Mouse (Mus musculus): ENCODE data around the gene Cd68. TPM values are rescaled to one million over a fixed set of nuclear protein-coding genes. Genes with fewer than 3 reads are reported as not detected.
A peak's percentile ranks its signal among the peaks of the same experiment; 100 is the strongest.

Cd68 gene
- polyA plus RNA-seq, 1 experiment from 2014 or later = 10.5 TPM

- Histone ChIP-seq H3K27me3 (ENCODE audit: control insufficient read depth, insufficient read depth, low read length) (no peaks in the 10 kb centered on the region), H3K4me2 (replicated peaks; ENCODE audit: low read depth, low read length) (peak overlapping the region; percentile 72), H3K9me3 (ENCODE audit: control insufficient read depth, low read length) (no peaks in the 10 kb centered on the region), H3K4me3 (ENCODE audit: low read length) (peak overlapping the region; percentile 83; the same call in 1 of the 2 replicates), H3K4me1 (ENCODE audit: control insufficient read depth, insufficient read depth, low read length) (peaks cover 13% of the 10 kb centered on the region; the same call in 1 of the 2 replicates), H3K36me3 (ENCODE audit: control insufficient read depth, insufficient read depth, low read length) (peaks cover 50% of the 10 kb centered on the region), H3K27ac (ENCODE audit: low read depth, low read length) (no peak overlapping the region), H3K9ac (ENCODE audit: low read depth, low read length) (peak overlapping the region; percentile 84)
- no peak for ATAC-seq (ENCODE audit: low FRiP score, low TSS enrichment)
- WGBS = 94% methylated on average over 29 of the region's 30 CpGs
Measured at GRCm38 (mm10) chr11:69680136-69680855, 14.3 kb upstream of the Cd68 start.

- WGBS = 100% methylated on average over 2 of the region's 2 CpGs
- Histone ChIP-seq H3K27me3 (ENCODE audit: control insufficient read depth, insufficient read depth, low read length) (no peaks in the 10 kb centered on the region), H3K27ac (ENCODE audit: low read depth, low read length) (no peak overlapping the region), H3K4me1 (ENCODE audit: control insufficient read depth, insufficient read depth, low read length) (peaks cover 12% of the 10 kb centered on the region; the same call in 1 of the 2 replicates), H3K9ac (ENCODE audit: low read depth, low read length) (no peak overlapping the region), H3K36me3 (ENCODE audit: control insufficient read depth, insufficient read depth, low read length) (peaks cover 62% of the 10 kb centered on the region), H3K9me3 (ENCODE audit: control insufficient read depth, low read length) (no peaks in the 10 kb centered on the region), H3K4me2 (replicated peaks; ENCODE audit: low read depth, low read length) (no peak overlapping the region), H3K4me3 (ENCODE audit: low read length) (no peak overlapping the region)
- no peak for ATAC-seq (ENCODE audit: low FRiP score, low TSS enrichment)
Measured at GRCm38 (mm10) chr11:69679144-69679543, 13.2 kb upstream of the Cd68 start.

DNA sequence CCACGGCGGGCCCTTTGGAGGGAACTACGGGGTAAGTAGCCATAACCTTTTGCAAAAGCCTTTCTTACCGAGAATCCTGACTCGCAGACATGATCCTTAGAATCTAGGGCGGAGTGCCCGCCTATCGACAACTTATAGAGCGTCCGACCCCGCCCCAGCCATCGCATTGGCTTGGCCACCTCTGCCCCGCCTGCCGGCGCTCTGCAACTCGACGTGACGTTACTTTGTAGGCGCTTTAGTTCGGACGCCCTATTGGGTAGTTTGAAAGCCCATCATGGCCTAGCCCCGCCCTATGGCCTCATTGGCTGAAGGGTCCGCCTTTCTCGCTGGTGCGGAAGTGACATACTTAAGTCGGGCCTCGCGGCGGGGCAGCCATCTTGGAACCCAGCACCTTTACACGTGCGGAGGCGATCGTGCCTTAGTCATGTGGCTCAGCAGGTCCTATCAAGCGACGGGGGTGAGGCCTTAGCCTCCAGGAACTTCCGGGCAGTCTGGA lies 6.3 kb upstream of the Cd68 start, which contains the start of gene Eif4a1:
Gene Eif4a1 (minus strand): TSS at position 213 of the 496 bp plus-strand sequence.
- Histone ChIP-seq H3K27ac (ENCODE audit: low read depth, low read length) (peak within 1 kb of the TSS; percentile 97), H3K9ac (ENCODE audit: low read depth, low read length) (peak within 1 kb of the TSS; percentile 100), H3K36me3 (ENCODE audit: control insufficient read depth, insufficient read depth, low read length) (peaks cover 78% of the 10 kb centered on the region), H3K9me3 (ENCODE audit: control insufficient read depth, low read length) (no peaks in the 10 kb centered on the region), H3K4me1 (ENCODE audit: control insufficient read depth, insufficient read depth, low read length) (peaks cover 9% of the 10 kb centered on the region; the same call in 1 of the 2 replicates), H3K4me3 (ENCODE audit: low read length) (peak within 1 kb of the TSS; percentile 100), H3K27me3 (ENCODE audit: control insufficient read depth, insufficient read depth, low read length) (no peaks in the 10 kb centered on the region), H3K4me2 (replicated peaks; ENCODE audit: low read depth, low read length) (peak within 1 kb of the TSS; percentile 65)
- under 1% methylated on average over 36 of the region's 36 CpGs for WGBS
- ATAC-seq (ENCODE audit: low FRiP score, low TSS enrichment) = peak; percentile 98

DNA sequence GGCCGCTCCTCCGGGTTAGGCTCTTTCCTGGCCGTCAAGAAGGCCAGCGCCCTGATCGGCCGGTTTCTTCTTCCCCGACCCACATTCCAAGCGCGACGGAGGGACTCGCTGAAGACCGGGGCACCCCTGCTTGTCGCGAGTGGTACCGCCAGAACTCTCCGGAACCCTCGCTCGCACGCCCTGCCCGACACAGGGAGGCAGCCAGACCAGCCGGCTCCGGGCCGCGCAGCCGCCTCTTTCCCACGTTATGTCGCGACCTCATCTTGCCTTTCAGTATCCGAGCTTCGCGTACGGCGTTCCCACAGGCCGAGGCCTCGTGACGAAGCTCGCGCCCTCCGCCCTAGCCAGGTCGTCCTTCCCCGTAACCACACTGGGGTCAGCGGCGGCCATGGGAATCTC lies 5.8 kb upstream of the Cd68 start:
- Histone ChIP-seq H3K27ac (ENCODE audit: low read depth, low read length) (peak overlapping the region; percentile 97), H3K9ac (ENCODE audit: low read depth, low read length) (peak overlapping the region; percentile 100), H3K4me1 (ENCODE audit: control insufficient read depth, insufficient read depth, low read length) (peaks cover 9% of the 10 kb centered on the region; the same call in 1 of the 2 replicates), H3K4me3 (ENCODE audit: low read length) (peak overlapping the region; percentile 100), H3K36me3 (ENCODE audit: control insufficient read depth, insufficient read depth, low read length) (peaks cover 73% of the 10 kb centered on the region), H3K4me2 (replicated peaks; ENCODE audit: low read depth, low read length) (peak overlapping the region; percentile 65), H3K27me3 (ENCODE audit: control insufficient read depth, insufficient read depth, low read length) (no peaks in the 10 kb centered on the region), H3K9me3 (ENCODE audit: control insufficient read depth, low read length) (no peaks in the 10 kb centered on the region)
- peak; percentile 13 for ATAC-seq (ENCODE audit: low FRiP score, low TSS enrichment)
- WGBS = under 1% methylated on average over 38 of the region's 43 CpGs

DNA sequence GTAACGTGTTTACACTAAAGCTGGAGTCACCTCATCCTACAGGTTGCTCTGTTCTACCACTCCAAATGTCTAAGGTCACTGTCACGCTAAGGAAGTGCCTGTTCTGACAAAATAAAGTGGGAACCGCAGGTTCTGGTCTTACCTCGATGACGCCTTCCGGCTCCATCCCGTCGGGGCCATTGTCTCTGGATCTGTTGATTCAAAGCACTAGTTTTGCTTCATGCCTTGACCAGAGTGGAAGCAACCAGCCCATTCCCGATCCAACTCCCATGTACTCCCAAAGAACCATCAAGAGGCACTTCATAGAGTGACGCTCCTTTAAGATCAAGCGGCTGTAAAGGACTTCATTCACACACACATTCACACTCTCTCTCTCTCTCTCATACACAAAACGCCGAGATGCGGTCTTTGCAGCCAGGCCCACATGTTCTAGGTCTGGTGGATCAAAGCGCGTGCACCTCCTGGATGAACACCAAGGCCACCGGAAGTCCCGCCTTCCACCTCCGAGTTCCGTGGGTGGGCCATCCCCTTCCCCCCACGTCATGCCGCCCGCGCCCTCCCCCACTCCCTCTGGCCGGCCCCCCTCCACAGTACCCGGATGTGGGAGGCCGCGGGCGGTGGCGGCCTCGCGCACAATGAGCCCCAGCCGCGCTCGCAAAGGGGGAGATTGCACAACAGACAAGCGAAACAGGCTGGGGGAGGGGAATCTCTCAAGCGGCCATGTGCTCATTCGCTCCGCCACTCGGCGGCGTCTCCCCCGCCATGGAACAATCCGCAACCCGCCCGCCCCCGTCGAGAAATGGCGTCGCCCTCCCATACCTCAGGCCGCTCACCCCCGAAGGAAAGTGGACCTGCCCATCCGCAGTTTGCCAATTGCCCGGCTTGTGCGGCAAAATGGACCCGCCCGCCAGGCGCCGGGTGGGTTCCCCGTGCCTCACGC lies 5.1 kb upstream of the Cd68 start:
- Histone ChIP-seq H3K4me1 (ENCODE audit: control insufficient read depth, insufficient read depth, low read length) (peaks cover 9% of the 10 kb centered on the region; the same call in 1 of the 2 replicates), H3K4me2 (replicated peaks; ENCODE audit: low read depth, low read length) (peak overlapping the region; percentile 65), H3K9ac (ENCODE audit: low read depth, low read length) (peak overlapping the region; percentile 100), H3K36me3 (ENCODE audit: control insufficient read depth, insufficient read depth, low read length) (peaks cover 73% of the 10 kb centered on the region), H3K9me3 (ENCODE audit: control insufficient read depth, low read length) (no peaks in the 10 kb centered on the region), H3K4me3 (ENCODE audit: low read length) (peak overlapping the region; percentile 100), H3K27me3 (ENCODE audit: control insufficient read depth, insufficient read depth, low read length) (no peaks in the 10 kb centered on the region), H3K27ac (ENCODE audit: low read depth, low read length) (peak overlapping the region; percentile 97)
- 2% methylated on average over 54 of the region's 61 CpGs for WGBS
- peak; percentile 73 for ATAC-seq (ENCODE audit: low FRiP score, low TSS enrichment)

- peaks cover 10% of the 10 kb centered on the region; the same call in 1 of the 2 replicates for H3K4me1 ChIP-seq (ENCODE audit: control insufficient read depth, insufficient read depth, low read length)
- WGBS = 89% methylated on average over 3 of the region's 3 CpGs
- H3K4me2 ChIP-seq (replicated peaks; ENCODE audit: low read depth, low read length) = no peak overlapping the region
- ATAC-seq (ENCODE audit: low FRiP score, low TSS enrichment) = no peak
- H3K9ac ChIP-seq (ENCODE audit: low read depth, low read length) = no peak overlapping the region
- H3K27ac ChIP-seq (ENCODE audit: low read depth, low read length) = no peak overlapping the region
- H3K36me3 ChIP-seq (ENCODE audit: control insufficient read depth, insufficient read depth, low read length) = peaks cover 65% of the 10 kb centered on the region
- no peaks in the 10 kb centered on the region for H3K9me3 ChIP-seq (ENCODE audit: control insufficient read depth, low read length)
- H3K27me3 ChIP-seq (ENCODE audit: control insufficient read depth, insufficient read depth, low read length) = no peaks in the 10 kb centered on the region
- no peak overlapping the region for H3K4me3 ChIP-seq (ENCODE audit: low read length)
Measured at GRCm38 (mm10) chr11:69666665-69667005, 682 bp upstream of the Cd68 start.

DNA sequence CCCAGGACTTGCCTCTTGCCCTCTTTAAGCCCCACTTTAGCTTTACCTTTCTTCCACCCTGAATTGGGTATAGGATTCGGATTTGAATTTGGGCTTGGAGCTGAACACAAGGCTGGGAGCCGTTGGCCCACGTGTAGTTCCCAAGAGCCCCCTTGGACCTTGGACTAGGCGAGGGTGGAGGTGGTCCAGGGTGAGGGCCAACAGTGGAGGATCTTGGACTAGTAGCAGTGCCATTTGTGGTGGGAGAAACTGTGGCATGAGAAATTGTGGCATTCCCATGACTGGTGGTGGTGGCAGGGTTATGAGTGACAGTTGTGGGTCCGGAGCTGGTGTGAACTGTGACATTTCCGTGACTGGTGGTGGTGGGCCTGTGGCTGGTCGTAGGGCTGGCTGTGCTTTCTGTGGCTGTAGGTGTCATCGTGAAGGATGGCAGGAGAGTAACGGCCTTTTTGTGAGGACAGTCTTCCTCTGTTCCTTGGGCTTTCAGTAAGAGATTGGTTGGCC lies 444 bp downstream of the Cd68 start:
- Histone ChIP-seq H3K4me1 (ENCODE audit: control insufficient read depth, insufficient read depth, low read length) (peaks cover 10% of the 10 kb centered on the region; the same call in 1 of the 2 replicates), H3K27ac (ENCODE audit: low read depth, low read length) (no peak overlapping the region; the same call in 1 of the 2 replicates), H3K27me3 (ENCODE audit: control insufficient read depth, insufficient read depth, low read length) (no peaks in the 10 kb centered on the region), H3K4me3 (ENCODE audit: low read length) (no peak overlapping the region), H3K4me2 (replicated peaks; ENCODE audit: low read depth, low read length) (no peak overlapping the region), H3K36me3 (ENCODE audit: control insufficient read depth, insufficient read depth, low read length) (peaks cover 62% of the 10 kb centered on the region), H3K9me3 (ENCODE audit: control insufficient read depth, low read length) (no peaks in the 10 kb centered on the region), H3K9ac (ENCODE audit: low read depth, low read length) (no peak overlapping the region)
- no peak for ATAC-seq (ENCODE audit: low FRiP score, low TSS enrichment)
- WGBS = 75% methylated on average over 9 of the region's 9 CpGs

GRCm38 (mm10) chr11:69664841-69665240 lies 1.1 kb downstream of the Cd68 start:
- peaks cover 55% of the 10 kb centered on the region for H3K36me3 ChIP-seq (ENCODE audit: control insufficient read depth, insufficient read depth, low read length)
- 93% methylated on average over 7 of the region's 7 CpGs for WGBS
- no peak overlapping the region; the same call in 1 of the 2 replicates for H3K9ac ChIP-seq (ENCODE audit: low read depth, low read length)
- no peaks in the 10 kb centered on the region for H3K27me3 ChIP-seq (ENCODE audit: control insufficient read depth, insufficient read depth, low read length)
- no peak overlapping the region for H3K27ac ChIP-seq (ENCODE audit: low read depth, low read length)
- H3K4me1 ChIP-seq (ENCODE audit: control insufficient read depth, insufficient read depth, low read length) = peaks cover 8% of the 10 kb centered on the region; the same call in 1 of the 2 replicates
- no peak overlapping the region for H3K4me2 ChIP-seq (replicated peaks; ENCODE audit: low read depth, low read length)
- no peak for ATAC-seq (ENCODE audit: low FRiP score, low TSS enrichment)
- H3K9me3 ChIP-seq (ENCODE audit: control insufficient read depth, low read length) = no peaks in the 10 kb centered on the region
- no peak overlapping the region for H3K4me3 ChIP-seq (ENCODE audit: low read length)
